Mouse (Mus musculus): ENCODE results near the gene Atrnl1. TPM values are rescaled to one million over a fixed set of nuclear protein-coding genes. Genes with fewer than 3 reads are reported as not detected.
"Not testable (repeated sequence)": the region's sequence is repeated elsewhere in the genome, so short reads cannot be mapped to it uniquely, and the experiment has no call there.

The Atrnl1 gene
- total RNA-seq, 1 experiment from 2014 or later, result 6.6 TPM

DNA sequence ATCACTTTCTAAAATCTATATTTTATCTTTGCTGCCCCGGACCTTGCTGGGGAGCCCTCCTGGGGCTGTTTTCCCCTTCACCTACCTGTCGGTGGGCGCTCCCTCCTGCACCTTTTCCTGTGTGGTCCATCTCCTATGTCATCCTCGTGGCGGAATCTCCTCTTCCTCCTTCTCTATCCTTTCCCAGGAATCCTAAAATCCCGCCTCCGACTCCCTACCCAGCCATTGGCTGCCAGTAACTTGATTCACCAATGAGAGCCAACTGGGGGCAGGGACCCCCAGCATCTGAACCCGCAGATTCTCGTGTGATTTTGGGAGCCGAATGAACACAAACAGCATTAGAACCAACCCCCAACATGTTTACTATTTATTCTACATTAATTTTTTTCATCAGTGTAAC is 57.1 kb downstream of the Atrnl1 start:
- no peak for ATAC-seq (replicated peaks; ENCODE audit: low read depth, poor library complexity, severe bottlenecking)

DNA sequence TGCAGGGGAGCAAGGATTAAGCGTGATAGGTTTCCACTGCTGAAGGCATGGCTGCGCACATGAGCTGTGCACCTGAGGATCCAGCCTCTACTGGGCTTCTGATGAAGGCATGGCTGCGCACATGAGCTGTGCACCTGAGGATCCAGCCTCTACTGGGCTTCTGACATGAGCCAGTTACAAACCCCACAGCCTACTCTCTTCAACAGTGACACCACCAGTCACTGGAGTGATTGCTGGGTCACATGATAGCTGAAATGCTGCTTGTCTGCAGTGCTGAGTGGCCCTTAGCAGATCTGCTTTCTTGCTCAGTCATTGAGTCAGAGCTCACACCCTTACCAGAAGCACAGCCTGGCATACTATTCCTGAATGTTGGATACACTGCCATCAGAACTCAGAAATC is 68.6 kb downstream of the Atrnl1 start:
- no peak for ATAC-seq (replicated peaks; ENCODE audit: low read depth, poor library complexity, severe bottlenecking)

DNA sequence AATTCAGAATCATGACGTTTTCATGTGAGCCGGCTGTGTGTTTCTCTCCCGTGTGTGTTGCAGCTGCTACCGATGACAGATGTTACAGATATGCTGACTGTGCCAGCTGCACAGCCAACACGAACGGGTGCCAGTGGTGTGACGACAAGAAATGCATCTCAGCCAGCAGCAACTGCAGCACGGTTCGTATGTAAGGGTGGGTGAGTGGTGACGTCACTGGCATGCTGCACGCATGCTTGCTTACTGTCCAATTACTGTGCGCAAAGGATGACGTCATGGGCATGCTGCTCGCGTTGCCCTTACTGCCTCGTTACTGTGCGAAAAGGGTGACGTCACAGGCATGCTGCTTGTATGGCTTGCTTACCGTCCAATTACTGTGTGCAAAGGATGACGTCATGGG is 75.8 kb downstream of the Atrnl1 start:
- no peak for ATAC-seq (replicated peaks; ENCODE audit: low read depth, poor library complexity, severe bottlenecking)

DNA sequence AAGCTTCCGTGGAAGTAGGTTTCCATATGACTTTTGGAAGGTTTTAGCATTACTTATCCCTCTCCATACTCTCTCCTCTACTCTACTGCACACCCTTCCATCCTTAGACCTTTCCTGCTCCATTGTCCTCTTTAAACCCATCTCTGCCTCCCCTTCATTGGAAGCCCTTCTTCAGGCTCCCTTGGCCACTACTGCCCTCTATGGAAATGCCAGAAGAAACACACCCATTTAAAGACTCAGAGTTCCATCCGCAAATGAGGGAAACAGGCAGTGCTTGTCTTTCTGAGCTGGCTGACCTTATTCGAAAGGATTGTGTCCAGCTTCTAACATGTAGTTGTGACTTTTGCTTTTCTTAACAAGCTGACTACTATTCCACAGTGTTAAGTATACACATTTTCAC is 81.7 kb downstream of the Atrnl1 start:
- no peak for ATAC-seq (replicated peaks; ENCODE audit: low read depth, poor library complexity, severe bottlenecking)

DNA sequence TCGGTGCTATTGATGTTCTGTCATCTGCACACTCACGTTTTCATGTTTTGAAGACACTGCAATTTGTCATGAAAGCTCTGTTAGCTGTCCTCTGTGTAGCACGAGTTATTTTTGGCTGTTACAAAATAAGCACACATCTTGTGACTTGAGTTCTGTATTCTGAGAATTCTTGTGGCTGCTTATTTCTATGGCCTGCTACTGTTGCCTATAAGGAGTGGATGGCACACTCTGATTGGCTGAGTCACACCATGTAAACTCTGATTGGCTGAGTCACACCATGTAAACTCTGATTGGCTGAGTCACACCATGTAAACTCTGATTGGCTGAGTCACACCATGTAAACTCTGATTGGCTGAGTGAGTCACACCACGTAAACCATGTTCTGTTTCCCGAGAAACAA is 85.9 kb downstream of the Atrnl1 start:
- not testable (repeated sequence) for ATAC-seq (replicated peaks; ENCODE audit: low read depth, poor library complexity, severe bottlenecking)

DNA sequence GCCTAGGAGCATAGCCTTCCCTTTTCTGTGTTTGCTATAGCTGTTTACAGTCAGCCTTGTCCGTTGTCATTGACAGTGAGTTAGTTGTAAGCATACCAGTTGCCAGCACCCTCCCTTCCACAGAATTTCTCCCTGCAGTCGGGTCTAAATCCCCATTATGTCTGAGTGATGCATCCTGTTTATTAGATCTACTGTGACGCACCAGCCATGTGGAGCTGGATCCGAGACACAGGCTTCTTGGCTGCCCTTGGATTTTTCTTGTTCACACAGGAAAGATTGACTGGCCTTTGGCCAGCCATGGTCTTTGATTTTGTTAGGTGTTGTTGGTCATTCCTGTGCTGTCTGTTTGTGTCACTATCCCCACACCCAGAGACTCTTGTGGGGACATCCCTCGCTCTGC is 102.3 kb downstream of the Atrnl1 start:
- ATAC-seq (replicated peaks; ENCODE audit: low read depth, poor library complexity, severe bottlenecking), result no peak

DNA sequence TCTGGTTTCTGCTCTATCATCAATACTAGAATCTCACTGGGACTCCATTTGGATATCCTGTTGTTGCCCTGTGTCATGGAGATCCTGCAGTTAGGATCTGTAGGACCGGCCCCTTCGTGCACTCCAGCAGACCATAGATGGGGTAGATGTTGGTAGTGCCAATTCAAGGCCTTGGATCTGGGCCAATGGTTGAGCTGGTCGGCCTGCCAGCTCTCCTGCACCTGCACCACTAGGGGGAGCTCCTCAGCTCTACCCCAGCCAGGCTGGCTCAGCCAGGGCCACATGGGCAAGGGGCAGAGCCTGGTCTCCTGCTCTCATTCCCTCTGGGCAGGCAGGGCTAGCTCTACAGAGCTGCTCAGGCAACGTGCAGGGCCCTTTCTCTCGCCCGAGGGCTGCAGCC is 114.1 kb downstream of the Atrnl1 start:
- ATAC-seq (replicated peaks; ENCODE audit: low read depth, poor library complexity, severe bottlenecking), result peak; percentile 85

DNA sequence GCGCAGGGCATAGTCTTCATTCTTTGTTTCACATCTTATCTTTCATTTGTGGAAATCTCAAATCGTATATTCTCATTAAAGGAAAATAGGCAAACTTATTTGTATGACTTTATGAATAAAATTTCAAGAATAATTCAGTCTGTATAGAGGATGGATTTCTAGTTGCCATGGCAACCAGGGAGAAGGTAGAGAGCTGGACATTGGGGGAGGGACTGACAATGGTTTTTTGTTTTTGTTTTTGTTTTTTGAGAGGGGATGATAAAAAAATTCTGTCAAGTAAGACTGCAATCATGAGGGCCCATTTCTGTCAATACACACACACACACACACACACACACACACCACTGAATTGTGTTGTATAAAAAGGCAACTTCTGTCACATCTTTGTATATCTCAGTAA is 114.5 kb downstream of the Atrnl1 start:
- no peak for ATAC-seq (replicated peaks; ENCODE audit: low read depth, poor library complexity, severe bottlenecking)

DNA sequence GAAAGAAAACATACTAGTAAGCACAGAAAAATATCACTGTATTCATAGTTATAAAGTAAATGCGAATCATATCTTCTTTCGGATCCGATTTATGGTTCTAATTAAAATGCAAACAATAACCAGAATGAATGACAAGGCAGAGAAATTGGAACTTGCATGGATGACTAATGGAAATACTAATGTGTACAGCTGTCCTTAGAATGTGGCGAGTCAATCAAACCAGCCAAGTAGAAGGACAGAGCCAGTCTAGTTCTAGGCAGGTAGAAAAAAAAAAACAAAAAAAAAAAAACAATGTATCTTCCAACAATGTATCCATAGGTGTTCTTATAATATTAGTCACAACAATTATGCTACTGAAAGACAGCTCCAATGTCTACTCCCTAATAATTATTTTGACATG is 116.2 kb downstream of the Atrnl1 start:
- no peak for ATAC-seq (replicated peaks; ENCODE audit: low read depth, poor library complexity, severe bottlenecking)

DNA sequence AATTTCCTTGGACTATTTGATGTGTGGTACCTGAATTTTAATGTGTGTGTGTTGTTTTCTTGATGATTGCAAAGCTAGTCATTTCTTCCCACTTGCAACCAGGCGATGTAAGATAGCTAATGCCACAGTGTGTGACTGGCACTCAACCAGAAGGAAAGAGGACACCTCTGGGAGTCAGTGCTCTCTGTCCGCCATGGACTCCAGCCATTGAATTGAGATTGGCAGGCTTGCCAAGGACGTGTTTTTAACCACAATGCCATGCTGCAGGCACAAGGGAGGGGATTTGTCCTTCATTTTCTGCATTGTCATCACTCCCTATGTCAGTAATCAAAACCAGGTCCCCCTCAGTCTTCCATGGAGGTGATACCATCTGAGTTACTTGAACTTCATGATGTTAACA is 126.6 kb downstream of the Atrnl1 start:
- no peak for ATAC-seq (replicated peaks; ENCODE audit: low read depth, poor library complexity, severe bottlenecking)

DNA sequence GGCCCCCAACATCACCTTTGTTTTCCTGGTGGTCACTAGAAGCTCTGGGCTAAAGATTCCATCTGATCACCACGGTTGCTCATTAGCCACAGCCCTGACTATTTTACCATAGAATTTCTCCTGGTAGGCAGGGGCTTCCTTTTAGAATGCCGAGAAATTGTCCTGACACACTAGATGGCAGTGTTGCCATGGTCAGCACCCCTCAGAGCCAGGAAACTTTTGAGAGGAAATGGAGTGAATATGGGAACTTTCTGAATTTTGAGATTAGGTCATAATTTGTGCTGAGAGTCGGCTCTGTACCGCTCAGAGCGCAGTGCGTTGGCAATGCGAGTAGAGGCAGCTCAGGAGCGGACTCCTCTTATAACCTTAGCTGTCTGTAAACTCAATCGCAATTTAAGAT is 134.7 kb downstream of the Atrnl1 start:
- peak; percentile 74 for ATAC-seq (replicated peaks; ENCODE audit: low read depth, poor library complexity, severe bottlenecking)

DNA sequence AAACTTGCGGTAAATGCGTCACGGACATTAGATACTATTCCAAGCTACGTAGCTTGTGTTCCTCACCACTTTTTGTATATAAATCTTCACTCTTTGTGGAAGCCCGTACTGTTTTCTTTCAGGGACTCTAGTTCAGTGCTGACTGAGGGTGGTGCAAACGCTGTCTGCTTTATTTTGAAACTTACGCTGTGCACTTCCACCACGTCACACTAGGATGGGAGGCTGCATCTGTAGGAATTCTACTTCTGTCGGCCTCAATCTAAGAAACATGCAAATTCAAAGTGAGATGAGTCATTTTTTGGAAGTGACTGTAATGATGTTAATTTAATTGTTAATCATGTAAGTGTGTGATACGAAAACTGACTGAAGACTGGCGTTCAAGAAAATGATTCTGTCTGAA is 135.7 kb downstream of the Atrnl1 start:
- ATAC-seq (replicated peaks; ENCODE audit: low read depth, poor library complexity, severe bottlenecking), result no peak

DNA sequence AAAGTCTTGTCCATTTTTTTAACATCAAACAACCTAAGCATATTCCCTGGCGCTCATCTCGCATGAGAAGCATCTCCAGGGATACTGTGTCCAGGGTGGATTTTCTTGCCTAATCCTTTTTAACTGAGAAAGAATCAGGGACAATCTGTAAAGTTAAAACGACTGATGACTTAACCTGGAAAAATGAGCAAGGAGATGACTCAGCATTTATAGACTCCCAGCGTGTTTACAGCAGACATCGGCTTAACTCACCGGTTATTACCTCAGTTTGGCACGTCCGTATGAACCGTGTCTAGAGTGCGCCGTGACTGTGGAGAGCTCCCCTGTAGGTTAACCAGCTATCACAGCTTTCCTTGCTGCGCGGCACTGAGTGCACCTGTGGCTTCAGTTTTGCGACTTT is 141.4 kb downstream of the Atrnl1 start:
- no peak for ATAC-seq (replicated peaks; ENCODE audit: low read depth, poor library complexity, severe bottlenecking)

DNA sequence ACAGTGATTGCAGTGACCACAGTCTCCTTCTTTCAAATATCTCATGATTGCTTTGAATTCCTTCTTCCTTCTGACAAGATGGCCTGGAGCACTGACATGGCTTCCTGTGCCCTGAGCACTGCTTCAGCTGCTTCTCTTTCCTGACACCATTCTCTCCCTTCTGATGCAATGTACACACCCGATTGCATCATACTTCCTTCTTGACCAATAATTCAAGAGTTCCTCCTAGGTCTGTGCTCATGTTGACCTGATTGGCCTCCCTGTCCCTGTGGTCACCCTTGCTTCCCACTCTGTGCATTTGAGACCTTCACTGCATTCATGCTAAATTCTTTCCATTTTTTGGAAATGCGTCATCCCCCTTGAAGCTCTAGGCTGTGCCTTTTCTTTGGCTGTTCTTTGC is 151.7 kb downstream of the Atrnl1 start:
- peak; percentile 69 for ATAC-seq (replicated peaks; ENCODE audit: low read depth, poor library complexity, severe bottlenecking)

DNA sequence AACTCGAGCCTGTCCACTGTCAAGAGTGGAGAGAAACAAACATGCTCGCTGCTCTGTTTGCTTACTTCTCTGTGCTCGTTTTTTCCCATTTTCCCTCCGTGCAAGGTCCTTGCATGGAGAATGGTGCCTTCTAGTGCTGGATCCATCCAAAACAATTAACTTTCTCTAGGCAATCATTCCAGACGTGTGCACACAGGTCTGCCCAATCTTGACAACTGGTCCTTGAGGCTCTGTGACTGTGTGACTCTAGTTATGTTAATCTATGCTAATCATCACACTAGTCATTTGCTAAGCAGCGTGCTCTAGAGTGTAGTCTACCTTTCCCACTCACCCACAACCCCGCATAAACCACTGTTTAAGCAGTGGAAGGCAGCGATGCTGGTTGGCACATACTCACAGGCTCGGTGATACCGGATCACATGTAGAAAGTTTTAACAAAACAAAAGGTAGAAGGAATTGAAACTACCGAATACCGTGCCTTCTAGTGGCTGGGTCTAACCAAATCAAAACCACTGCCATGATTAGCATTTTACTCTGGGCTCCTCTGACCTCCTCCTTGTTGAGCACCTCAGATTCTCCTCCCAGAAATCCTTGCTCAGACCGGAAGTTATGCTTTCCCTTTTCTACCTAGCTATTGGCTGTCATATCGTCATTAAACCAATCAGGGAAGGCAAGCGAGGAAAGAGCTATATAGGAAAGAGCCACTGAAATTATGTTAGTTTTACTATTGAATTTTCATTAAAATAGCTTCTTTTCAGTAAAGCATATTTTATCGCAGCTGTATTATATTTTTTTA is 153.9 kb downstream of the Atrnl1 start:
- no peak for ATAC-seq (replicated peaks; ENCODE audit: low read depth, poor library complexity, severe bottlenecking)

DNA sequence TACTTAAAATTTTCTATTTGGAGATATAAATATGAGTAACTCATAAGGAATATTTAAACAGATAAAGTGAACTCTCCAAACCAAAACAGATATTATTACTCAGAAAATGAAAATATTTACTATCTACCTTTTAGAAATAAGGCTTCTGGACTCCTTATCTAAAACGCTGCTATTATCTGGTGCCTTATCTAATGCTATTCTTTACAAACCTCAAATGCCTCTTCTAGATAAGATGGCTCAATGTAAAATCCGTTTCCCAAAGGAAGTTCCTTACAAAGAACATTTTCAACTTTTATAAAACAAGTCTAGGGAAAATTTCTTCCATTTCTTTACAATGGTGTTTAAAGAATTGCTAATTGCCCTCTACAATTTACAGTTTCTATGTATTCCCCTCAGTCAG is 156.2 kb downstream of the Atrnl1 start:
- ATAC-seq (replicated peaks; ENCODE audit: low read depth, poor library complexity, severe bottlenecking), result no peak

DNA sequence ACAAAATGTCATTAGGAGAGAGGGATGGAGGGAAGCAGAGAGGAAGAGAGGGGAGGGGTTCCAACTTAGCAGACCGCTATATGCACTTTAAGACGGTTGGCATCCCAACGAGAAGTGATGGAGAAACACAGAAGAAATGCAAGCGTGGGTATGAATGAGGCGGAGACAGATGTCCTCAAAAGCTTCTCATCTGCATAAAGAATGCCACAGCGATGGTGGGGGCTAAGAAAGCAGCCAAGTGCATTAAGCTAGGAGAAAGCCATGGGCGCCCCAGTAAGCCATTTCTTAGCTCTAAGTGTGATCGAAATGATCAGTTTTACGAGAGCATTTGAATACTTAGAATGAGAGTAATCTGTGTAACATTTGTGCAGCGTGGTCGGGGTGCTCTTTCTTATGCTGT is 157.8 kb downstream of the Atrnl1 start:
- ATAC-seq (replicated peaks; ENCODE audit: low read depth, poor library complexity, severe bottlenecking), result no peak

DNA sequence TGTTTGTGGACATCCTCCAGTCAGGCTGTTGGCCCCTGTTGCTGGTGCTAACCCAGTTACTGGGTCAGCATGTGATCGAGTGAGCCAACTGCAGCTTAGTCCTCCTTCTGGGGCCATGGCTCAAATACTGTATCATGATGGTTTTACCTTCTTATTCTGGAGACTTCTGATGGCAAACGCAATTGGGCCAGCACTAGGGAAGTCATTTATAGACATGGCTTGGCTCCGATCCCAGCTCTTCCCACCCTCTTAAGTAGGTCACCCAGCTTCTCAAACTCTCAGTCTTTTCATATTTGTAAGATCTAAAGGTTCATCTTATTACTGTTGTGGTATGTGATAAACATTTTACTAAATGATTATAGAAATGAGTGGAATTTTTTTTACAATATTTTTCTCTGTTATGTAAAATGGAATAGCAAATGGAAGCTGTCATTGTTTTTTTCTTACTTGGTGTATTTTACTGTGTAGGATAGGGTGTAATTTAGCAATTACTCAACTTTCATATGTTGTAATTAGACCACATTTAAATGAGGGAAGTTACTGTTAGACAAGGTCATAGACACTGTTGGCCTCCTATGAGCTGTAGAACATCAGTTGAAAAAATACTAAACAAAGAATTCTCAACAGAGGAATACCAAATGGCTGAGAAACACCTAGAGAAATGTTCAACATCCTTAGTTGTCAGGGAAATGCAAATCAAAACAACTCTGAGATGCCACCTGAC is 171.7 kb downstream of the Atrnl1 start:
- ATAC-seq (replicated peaks; ENCODE audit: low read depth, poor library complexity, severe bottlenecking), result no peak

DNA sequence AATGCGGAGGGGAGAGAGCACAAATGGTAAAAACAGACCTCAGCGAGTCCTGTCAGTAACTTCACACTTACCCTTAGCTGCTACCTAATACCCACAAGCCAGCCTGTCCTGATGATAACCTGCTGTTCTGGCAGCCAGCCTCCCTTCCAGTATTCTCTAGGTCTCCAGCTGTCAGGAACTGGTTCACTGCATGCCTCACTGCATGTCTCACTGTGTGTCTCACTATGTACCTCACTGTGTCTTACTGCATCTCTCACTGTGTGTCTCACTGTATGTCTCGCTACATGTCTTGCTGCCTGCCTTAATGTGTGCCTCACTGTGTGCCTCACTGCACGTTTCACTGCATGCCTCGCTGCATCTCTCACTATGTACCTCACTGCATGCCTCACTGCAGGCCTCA is 175.9 kb downstream of the Atrnl1 start:
- no peak for ATAC-seq (replicated peaks; ENCODE audit: low read depth, poor library complexity, severe bottlenecking)

DNA sequence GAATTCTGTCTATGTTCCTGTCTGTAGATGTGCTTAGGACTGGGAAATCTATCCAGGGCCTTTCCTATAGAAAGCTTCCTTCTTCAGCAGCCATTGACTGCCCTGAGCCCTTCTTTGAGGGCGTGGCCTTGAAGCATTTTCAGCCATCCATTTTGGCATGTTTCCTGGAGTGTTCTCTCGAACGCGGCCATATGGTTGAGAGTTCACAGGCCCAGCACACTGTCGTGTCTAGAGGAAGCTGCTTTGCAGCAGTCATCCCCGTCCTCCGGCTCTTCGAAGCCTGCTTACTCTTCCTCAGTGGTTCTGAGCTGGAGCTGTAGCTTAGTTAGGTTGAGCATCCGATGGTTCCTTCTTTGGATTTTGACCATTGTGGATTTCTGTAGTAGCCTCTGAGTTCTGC is 191.4 kb downstream of the Atrnl1 start:
- ATAC-seq (replicated peaks; ENCODE audit: low read depth, poor library complexity, severe bottlenecking), result no peak

DNA sequence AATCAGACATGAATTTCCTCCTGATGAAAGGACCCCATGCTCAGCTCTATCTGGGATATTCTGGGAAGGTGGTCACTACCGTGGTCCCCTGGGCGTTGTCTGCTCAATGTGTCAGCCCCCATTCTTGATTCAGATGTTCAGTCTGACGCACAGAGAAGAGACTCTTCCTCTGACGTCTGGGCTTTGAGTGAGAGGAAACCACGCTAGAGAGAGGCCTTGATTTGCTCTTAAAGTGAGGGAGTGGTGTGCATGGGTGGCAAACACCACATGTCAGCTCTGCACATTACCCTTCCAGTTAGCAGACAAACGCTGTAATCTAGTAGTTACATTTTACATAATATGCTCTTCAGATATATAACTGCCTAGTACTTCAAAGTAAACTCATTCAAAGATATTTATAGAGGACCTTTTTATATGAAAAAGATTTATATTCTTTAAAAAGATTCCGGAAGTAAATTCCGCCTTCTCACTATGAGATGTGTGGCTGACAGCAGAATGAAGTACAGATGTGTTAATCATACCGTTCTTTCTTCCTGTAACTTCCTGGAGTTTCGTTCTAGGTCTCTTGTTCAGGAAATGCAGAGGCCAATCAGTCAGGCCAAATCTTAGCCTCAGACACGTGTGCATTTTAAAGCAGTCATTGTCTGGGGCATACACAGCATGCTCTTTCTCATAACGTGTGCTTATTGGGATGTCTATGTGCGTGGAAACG is 192.1 kb downstream of the Atrnl1 start:
- ATAC-seq (replicated peaks; ENCODE audit: low read depth, poor library complexity, severe bottlenecking), result peak; percentile 58; the same call in 1 of the 2 replicates

Measured in common myeloid progenitor, adult 5-6 weeks (primary cell).